Mouse (Mus musculus) testis, postnatal 10 days (tissue): ENCODE measurements around the gene Gle1.
A peak's percentile ranks its signal among the peaks of the same experiment; 100 is the strongest.

Source experiments
- DNase-seq: peaks from one replicate; pipeline ENCODE4 v3.0.0; 2021; ENCODE audit warnings: low spot score

The Gle1 gene

DNA sequence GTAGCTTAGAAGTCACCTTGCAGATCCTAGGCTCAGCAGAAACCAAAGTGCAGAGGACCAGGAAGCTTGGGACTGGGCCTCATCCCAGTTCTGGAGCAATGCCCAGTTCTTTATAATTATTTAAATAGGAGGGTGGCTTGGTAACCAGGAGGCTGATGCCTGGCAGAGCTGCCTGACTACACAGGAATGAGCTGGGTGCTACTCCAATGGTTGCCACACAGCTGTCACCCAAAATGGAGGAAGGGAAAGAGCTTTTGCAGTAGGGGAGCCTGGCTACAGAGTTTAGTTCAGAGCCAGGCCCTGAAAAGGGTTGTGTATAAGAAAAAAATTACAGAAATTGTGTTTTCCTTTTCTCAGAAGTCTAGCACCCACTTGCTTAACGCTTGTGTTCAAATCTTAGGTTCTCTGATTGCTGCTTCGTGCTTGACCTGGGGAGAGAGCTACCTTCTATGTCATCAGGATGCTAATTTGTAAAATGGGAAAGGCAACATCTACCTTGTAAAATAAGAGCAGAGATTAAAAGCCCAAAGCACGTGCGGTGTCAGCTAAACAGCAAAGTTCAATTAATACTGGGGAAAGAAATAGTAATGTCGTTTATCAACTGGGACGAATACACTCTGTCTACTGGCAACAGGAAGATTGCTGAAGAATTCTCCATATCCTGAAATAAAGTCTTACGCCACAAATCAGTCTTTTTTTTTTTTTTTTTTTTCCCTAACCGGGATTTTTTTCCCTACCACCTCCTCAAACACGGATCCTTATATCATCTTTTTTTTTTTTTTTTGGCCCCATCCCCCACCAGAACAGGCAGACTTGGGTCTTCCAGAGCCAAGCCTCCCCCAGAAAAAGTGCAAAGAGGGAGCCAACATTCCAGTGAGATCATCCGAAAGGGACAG, 29.4 kb downstream of the Gle1 start:
- no peak for DNase-seq

GRCm38 (mm10) chr2:29965250-29965843, 30.1 kb downstream of the Gle1 start, which contains the start of gene Sptan1:
Sptan1 (plus strand) TSS chr2:29965560.
- peak; percentile 99 for DNase-seq

DNA sequence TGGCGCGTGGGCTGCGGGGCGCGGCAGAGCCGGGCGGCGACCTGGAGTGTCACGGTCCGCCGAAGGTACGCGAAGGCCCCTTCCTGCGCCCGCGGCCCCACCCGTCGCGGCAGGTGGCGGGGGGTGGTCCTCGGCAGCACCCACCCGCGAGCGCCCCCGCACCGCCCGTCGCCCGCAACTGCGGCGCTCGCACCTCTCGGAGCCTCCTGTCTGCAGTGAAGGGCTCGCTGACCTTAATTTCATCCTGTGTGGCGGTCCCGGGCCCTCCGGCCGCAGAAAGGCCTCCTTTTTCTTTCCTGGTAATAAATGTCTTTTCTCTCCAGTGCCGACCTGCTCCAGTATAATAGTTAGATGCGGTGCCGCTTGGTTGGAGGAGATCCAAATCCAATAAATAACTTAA, 30.7 kb downstream of the Gle1 start:
- peak; percentile 71 for DNase-seq

DNA sequence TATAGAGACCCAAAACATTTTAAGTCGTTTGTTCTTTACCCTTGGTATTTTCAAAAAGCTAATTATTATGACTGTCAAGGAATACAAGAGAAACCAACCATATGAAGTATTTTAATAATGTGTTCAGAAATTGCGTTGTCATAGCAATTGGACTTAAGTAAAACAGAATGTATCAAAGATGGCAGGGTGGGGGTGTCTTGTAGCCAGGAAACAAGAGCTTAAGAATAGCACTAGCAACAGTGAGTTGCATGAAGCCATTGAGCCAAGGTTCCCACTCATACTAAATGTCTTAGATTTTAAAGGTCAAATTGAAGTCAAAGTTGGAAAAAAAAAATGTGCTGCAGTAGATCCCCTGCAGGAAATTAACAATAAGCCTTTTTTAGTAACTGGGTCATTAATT, 31.6 kb downstream of the Gle1 start:
- DNase-seq, result no peak

DNA sequence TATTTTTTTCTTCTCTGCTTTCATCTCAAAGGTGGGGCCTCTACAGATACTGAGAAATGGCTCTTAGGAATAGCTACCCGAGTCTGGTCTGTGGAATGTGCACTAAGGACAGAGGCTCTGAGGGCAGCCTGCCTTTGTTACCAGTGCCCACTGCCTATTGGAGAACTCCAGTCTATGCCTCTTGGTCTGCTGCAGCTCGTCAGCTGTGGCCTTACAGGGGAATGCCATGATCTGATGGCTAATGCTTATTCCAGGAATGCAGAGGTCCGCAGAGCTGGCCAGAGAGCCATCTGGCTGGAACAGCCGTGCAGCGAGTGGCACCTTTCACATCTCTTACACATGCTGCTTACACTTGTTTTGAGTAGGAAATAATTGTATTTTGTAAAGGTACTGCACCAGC, 32.5 kb downstream of the Gle1 start:
- no peak for DNase-seq

DNA sequence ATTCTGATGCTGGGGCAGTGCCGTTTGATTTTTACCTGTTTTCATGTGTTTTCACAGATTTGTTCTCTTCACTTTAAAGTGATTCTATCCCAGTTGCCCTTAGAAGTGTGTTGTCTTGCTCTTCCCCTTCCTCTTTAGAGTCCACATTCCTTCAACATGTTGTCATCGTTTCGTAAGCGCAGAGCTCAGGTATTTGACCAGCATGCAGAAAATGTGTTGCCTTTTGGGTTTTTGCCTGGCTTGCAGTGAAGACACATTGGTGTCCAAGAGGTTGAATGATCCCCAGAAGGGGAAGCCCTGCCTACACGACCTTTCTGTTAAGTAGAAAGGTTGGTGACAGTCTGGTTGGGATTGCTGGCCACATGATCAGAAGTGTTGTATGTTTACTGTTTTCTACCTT, 33.4 kb downstream of the Gle1 start:
- DNase-seq, result no peak

DNA sequence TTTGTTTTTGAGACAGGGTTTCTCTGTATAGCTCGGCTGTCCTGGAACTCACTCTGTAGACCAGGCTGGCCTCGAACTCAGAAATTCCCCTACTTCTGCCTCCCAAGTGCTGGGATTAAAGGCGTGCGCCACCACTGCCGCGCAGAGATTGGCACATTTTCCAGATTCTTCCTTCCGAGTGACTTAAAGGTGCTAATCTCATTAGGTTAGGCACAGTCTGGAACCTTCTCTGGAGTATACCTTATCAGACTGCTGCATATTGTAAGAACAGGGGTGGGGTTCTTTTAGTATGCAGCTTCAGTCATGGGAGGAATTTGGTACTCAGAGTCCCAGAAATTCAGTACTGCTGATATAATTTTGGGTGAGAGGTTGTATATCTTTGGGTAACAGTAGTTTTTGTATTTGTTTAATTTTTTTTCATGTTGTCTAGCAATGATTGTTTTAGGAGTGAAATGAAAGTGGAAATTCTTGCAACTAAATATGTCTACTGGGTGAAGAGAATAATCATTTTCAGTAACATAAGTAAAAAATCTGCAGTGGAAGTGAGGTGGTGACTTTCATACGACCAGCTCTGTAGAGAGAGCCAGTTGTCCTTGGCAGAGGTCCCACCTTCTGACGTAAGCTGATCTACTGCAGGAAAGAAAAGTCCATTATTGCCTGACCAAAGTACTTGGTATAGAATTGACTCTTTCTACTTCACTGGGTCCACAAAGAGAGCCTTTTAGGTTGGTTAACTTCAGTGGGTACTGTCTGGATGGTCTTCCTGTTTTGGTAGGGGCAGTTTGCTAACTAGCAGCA, 36.8 kb downstream of the Gle1 start:
- DNase-seq, result peak; percentile 75

DNA sequence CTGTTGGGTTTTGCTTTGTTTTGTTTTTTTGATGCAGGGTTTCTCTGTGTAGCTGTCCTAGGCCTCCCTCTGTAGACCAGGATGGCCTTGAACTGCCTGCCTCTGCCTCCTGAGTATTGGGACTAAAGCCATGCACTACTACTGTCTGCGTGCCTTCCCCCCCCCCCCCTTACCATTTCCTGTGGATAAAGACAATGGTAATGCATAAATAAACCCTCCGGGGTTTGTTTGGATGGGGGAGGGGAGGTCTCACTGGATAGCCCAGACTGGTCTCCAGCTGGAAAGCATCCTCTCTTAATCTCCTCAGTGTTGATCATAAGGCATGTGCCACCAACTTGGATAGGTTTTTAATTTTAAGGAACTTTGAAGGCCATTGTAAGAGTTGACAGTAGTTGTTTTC, 38.3 kb downstream of the Gle1 start:
- DNase-seq, result no peak

GRCm38 (mm10) chr2:29977307-29977706, 42.1 kb downstream of the Gle1 start:
- DNase-seq, result no peak

GRCm38 (mm10) chr2:29980661-29981060, 45.4 kb downstream of the Gle1 start:
- no peak for DNase-seq

DNA sequence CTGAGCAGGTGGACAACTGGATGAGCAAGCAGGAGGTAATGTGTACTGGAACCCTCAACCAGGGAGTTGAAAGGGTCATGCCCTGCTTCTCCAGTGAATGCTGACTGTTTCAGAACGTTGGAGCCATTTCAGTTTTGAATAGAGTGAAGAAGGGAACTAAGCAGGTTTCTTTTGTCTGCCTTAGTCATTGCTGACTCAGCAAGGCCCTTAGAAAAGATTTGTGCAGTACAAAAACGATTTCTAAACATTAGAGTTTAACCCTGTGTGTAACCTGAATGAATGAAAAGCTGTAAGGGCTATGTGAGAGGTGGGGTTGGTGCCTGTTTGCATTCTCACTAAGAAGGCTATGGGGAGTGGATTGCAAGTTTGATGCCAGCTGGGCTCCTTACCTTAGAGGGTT, 56.7 kb downstream of the Gle1 start:
- DNase-seq, result no peak

DNA sequence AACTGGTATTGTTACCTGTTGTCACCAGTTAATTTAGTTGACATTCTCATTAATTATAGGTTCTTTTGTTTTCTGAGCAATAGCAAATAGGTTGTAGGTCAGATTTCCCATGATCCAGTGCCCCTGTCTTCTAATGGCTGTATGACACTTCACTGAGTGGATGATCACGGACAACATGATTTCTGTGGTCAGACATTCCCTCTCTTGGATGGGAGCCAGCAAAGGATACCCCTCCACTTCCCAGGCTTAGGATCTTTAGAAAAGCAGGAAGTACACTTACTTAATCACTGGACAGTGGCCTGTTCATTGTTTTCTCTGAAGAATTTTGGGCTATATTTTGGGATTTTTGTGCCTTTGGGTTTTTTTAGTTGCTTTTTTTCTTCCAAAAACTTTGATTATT, 73.9 kb downstream of the Gle1 start:
- DNase-seq, result no peak
